Mouse (Mus musculus) thymus, adult 2 months (tissue): Measurements from ENCODE around the gene Cldn14.

ENCODE experiments used
- CTCF ChIP-seq: fragments of 200-500 bp; IDR thresholded peaks from 2 replicates; pipeline ENCODE4 v1.5.1; 2012; ENCODE audit warnings: mild to moderate bottlenecking, control low read depth, low read length, moderate library complexity, borderline replicate concordance; ENCODE audit not compliant: control insufficient read depth, poor library complexity, insufficient read depth; ENCODE audit errors: extremely low read depth
- POLR2A ChIP-seq: fragments of 200-500 bp; IDR thresholded peaks from 2 replicates; pipeline ENCODE4 v1.6.1; 2012; ENCODE audit warnings: mild to moderate bottlenecking, low read length, control low read depth, moderate library complexity; ENCODE audit not compliant: control insufficient read depth, poor library complexity, insufficient read depth; ENCODE audit errors: extremely low read depth

- TF ChIP-seq POLR2A (no peak), CTCF (no peak)
Observed at GRCm38 (mm10) chr16:93971046-93971445, 37.6 kb downstream of the Cldn14 start.
